Mouse (Mus musculus): Measurements from ENCODE around the gene Tulp2. TPM values are rescaled to one million over a fixed set of nuclear protein-coding genes. Genes with fewer than 3 reads are reported as not detected.

Gene Tulp2
- polyA plus RNA-seq (2012; rRNA removed), result 0.04 and 0.49 TPM in 2 replicates

DNA sequence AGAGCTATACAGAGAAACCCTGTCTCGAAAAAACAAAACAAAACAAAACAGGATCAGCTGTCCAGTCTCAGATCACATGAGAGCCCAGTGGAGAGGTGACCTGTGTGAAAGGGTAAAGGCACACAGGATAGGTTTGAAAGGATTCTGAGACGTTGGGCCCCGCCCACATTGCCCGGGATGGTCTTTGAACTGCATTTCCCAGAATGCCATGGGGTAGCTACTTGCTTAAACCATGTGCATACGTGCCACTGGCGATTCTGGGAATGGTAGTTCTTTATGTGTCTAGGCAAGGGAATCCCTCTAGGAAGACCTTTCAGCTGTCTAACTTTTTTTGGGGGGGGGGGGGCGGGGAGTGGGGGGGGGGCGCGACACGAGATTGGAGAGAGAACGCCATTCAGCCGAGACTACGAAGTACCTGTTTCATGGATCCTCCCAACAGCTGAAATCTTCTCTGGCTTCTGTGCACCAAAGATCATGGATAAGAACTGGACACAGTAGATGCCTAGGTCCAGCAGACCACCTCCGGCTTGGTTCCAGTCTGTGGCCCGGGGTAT, at the start of gene Tulp2:
Gene Tulp2 (plus strand): TSS at position 504 of the 554 bp plus-strand sequence.
- 56% methylated on average over 14 of the region's 15 CpGs for WGBS
- no peak within 1 kb of the TSS for H3K27ac ChIP-seq (ENCODE audit: insufficient read depth, low read length)
- DNase-seq (ENCODE audit: low read depth in 1 of 2, low spot score in 2 of 2), result peak in 1 of 2 experiments; percentile 46
- no peaks in the 10 kb centered on the region for H3K27me3 ChIP-seq (ENCODE audit: control insufficient read depth, insufficient read depth, low read length)
- TF ChIP-seq CTCF (IDR thresholded peaks at IDR 0.05; ENCODE audit: extremely low read depth, insufficient read depth, insufficient read length, insufficient replicate concordance) (no peak), POLR2A (IDR thresholded peaks at IDR 0.05; ENCODE audit: low read depth, low read length) (no peak)
- no peak within 1 kb of the TSS for H3K4me3 ChIP-seq (ENCODE audit: extremely low read depth, insufficient read depth, insufficient read length)
- H3K36me3 ChIP-seq (ENCODE audit: control insufficient read depth, insufficient read depth, low read length), result no peaks in the 10 kb centered on the region
- H3K4me1 ChIP-seq (ENCODE audit: control insufficient read depth, insufficient read depth, insufficient read length), result no peaks in the 10 kb centered on the region

DNA sequence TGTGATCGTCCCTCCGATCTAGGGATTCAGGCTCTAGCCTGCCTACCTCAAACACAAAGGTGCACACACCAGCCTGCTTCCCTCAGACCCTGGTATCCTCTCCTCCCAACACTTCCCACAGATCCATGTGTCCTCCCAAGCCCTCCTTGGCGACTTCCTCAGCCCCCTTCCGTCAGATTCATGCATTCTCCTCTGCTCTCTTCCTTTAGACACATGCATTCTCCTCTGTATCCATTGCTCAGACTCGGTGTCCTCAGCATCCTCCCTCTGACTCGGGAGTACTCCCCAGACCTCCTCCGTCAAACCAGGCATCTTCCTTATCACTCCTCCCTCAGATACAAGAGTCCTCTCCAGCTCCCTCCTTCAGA, 47.9 kb upstream of the Tulp2 start:
- H3K4me3 ChIP-seq (ENCODE audit: extremely low read depth, insufficient read depth, insufficient read length), result peak overlapping the region; percentile 74
- under 1% methylated on average over 7 of the region's 7 CpGs for WGBS
- H3K27ac ChIP-seq (ENCODE audit: insufficient read depth, low read length), result peak overlapping the region; percentile 72
- peaks cover 10% of the 10 kb centered on the region; the same call in 1 of the 2 replicates for H3K4me1 ChIP-seq (ENCODE audit: control insufficient read depth, insufficient read depth, insufficient read length)
- no peaks in the 10 kb centered on the region for H3K27me3 ChIP-seq (ENCODE audit: control insufficient read depth, insufficient read depth, low read length)
- no peak for DNase-seq (ENCODE audit: low read depth in 1 of 2, low spot score in 2 of 2)
- peaks cover 10% of the 10 kb centered on the region for H3K36me3 ChIP-seq (ENCODE audit: control insufficient read depth, insufficient read depth, low read length)
- TF ChIP-seq CTCF (IDR thresholded peaks at IDR 0.05; ENCODE audit: extremely low read depth, insufficient read depth, insufficient read length, insufficient replicate concordance) (no peak), POLR2A (IDR thresholded peaks at IDR 0.05; ENCODE audit: low read depth, low read length) (no peak)

DNA sequence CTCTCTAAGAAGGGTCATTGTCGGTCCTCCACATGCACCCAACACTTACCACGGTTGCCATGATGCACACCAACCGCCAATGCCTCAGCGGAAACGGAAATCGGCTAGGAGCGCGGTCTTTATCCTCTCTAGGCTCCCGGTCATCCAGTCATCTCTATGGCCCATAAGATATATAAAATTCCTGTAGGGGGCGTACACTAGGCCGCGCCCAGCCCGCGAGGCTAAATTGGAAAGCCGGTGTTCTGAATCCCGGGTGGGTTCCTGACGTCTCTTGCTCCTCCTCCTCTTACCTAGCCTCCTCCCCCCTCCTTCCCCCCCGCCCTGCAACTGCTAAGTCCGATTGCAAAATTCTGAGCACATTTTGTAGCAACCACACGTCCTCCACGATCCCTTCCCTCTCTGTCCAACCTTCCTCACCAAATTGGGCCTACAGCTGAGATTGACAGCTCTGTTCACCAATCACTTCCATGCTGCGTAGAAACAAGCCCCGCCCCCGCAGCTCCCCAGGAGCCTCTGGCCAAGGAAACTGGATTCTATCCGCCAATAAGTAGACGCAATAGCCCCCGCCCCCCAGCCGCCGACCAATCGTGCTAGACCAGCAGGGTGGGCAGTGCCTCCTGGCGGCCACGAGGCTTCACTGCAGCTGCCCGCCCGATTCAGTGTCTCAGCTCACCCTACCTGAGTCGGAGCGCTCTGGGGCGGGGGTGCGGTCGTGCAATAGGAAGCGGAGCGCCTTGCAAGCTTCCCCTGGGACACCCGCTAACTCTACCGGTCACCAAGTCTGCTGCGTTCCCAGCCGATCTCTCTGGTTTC, 47.3 kb upstream of the Tulp2 start, which contains the start of gene Gys1:
Gene Gys1 (plus strand): TSS at position 642 of the 813 bp plus-strand sequence.
- peaks cover 10% of the 10 kb centered on the region; the same call in 1 of the 2 replicates for H3K4me1 ChIP-seq (ENCODE audit: control insufficient read depth, insufficient read depth, insufficient read length)

DNA sequence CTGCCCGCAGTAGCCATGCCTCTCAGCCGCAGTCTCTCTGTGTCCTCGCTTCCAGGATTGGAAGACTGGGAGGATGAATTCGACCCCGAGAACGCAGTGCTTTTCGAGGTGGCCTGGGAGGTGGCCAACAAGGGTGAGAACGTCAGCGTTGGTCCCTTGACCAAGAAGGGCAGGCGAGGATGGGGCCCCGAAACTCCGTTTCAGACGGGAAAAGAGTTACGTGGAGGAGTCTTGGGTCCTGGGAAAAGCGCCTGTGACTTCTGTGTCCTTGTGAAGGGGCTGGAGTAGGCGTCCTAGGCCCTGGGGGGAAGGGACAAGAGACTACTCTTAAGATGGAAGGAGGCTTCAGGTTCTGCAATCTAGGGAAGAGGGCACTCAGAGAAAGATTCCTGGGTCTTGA, 46.6 kb upstream of the Tulp2 start:
- peak overlapping the region; percentile 61 for H3K4me3 ChIP-seq (ENCODE audit: extremely low read depth, insufficient read depth, insufficient read length)
- peaks cover 6% of the 10 kb centered on the region for H3K36me3 ChIP-seq (ENCODE audit: control insufficient read depth, insufficient read depth, low read length)
- no peak overlapping the region for H3K27ac ChIP-seq (ENCODE audit: insufficient read depth, low read length)
- H3K4me1 ChIP-seq (ENCODE audit: control insufficient read depth, insufficient read depth, insufficient read length), result peaks cover 10% of the 10 kb centered on the region; the same call in 1 of the 2 replicates
- H3K27me3 ChIP-seq (ENCODE audit: control insufficient read depth, insufficient read depth, low read length), result no peaks in the 10 kb centered on the region
- TF ChIP-seq CTCF (IDR thresholded peaks at IDR 0.05; ENCODE audit: extremely low read depth, insufficient read depth, insufficient read length, insufficient replicate concordance) (no peak), POLR2A (IDR thresholded peaks at IDR 0.05; ENCODE audit: low read depth, low read length) (no peak)
- WGBS, result 6% methylated on average over 16 of the region's 16 CpGs
- DNase-seq (ENCODE audit: low read depth in 1 of 2, low spot score in 2 of 2), result no peak

More for the DNA sequence above, 47.3 kb upstream of the Tulp2 start, which contains the start of gene Gys1:
- peaks cover 7% of the 10 kb centered on the region for H3K36me3 ChIP-seq (ENCODE audit: control insufficient read depth, insufficient read depth, low read length)
- WGBS, result under 1% methylated on average over 45 of the region's 45 CpGs
- TF ChIP-seq POLR2A (IDR thresholded peaks at IDR 0.05; ENCODE audit: low read depth, low read length) (peak; percentile 21; the same call in 1 of the 2 replicates), CTCF (IDR thresholded peaks at IDR 0.05; ENCODE audit: extremely low read depth, insufficient read depth, insufficient read length, insufficient replicate concordance) (peak; percentile 99)
- peak; percentile 100 for DNase-seq (ENCODE audit: low read depth in 1 of 2, low spot score in 2 of 2)
- H3K27me3 ChIP-seq (ENCODE audit: control insufficient read depth, insufficient read depth, low read length), result no peaks in the 10 kb centered on the region
- peak within 1 kb of the TSS; percentile 74 for H3K4me3 ChIP-seq (ENCODE audit: extremely low read depth, insufficient read depth, insufficient read length)
- H3K27ac ChIP-seq (ENCODE audit: insufficient read depth, low read length), result peak within 1 kb of the TSS; percentile 72

DNA sequence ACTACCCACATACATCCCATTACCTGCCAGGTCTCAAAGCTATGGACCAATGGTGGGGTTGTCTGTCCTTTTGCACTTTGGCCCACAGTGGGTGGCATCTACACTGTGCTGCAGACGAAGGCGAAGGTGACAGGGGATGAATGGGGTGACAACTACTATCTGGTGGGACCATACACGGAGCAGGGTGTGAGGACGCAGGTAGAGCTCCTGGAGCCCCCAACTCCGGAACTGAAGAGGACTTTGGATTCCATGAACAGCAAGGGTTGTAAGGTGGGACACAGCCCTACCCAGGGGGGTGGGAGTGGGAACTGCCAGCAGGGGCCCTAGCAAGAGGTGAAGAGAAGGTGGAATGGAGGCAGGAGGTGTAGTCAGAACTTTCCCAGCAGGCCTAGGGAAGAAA, 45.2 kb upstream of the Tulp2 start:
- Histone ChIP-seq H3K27ac (ENCODE audit: insufficient read depth, low read length) (no peak overlapping the region), H3K36me3 (ENCODE audit: control insufficient read depth, insufficient read depth, low read length) (0 out of 2 replicates have a peak, but pooled peaks cover 2% of the 10 kb centered on the region), H3K27me3 (ENCODE audit: control insufficient read depth, insufficient read depth, low read length) (no peaks in the 10 kb centered on the region), H3K4me3 (ENCODE audit: extremely low read depth, insufficient read depth, insufficient read length) (no peak overlapping the region), H3K4me1 (ENCODE audit: control insufficient read depth, insufficient read depth, insufficient read length) (peaks cover 10% of the 10 kb centered on the region; the same call in 1 of the 2 replicates)
- 97% methylated on average over 5 of the region's 5 CpGs for WGBS
- DNase-seq (ENCODE audit: low read depth in 1 of 2, low spot score in 2 of 2), result no peak
- TF ChIP-seq POLR2A (IDR thresholded peaks at IDR 0.05; ENCODE audit: low read depth, low read length) (no peak), CTCF (IDR thresholded peaks at IDR 0.05; ENCODE audit: extremely low read depth, insufficient read depth, insufficient read length, insufficient replicate concordance) (no peak)

DNA sequence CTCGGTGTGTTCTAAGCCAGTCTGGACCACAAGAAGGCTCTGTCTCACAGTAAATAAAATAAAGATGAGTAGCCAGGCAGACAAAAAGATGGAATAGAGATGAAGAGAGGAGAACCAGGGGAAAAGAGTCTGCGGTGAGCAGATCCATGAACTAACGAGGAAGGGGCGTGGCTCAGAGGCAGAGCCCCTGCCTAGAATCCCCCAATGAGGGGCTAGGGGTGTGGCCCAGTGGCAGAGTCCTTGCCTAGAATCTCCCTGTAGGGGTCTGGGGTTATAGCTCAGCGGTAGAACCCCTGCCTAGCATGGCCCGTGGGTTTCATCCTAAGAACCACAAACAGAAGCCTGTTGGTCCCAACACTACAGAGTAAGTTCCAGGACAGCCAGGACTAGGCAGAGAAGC, 44.6 kb upstream of the Tulp2 start:
- 0 out of 2 replicates have a peak, but pooled peaks cover 2% of the 10 kb centered on the region for H3K36me3 ChIP-seq (ENCODE audit: control insufficient read depth, insufficient read depth, low read length)
- H3K4me3 ChIP-seq (ENCODE audit: extremely low read depth, insufficient read depth, insufficient read length), result no peak overlapping the region
- no peaks in the 10 kb centered on the region for H3K27me3 ChIP-seq (ENCODE audit: control insufficient read depth, insufficient read depth, low read length)
- no peak for TF ChIP-seq POLR2A (IDR thresholded peaks at IDR 0.05; ENCODE audit: low read depth, low read length)
- no peak for TF ChIP-seq CTCF (IDR thresholded peaks at IDR 0.05; ENCODE audit: extremely low read depth, insufficient read depth, insufficient read length, insufficient replicate concordance)
- peaks cover 10% of the 10 kb centered on the region; the same call in 1 of the 2 replicates for H3K4me1 ChIP-seq (ENCODE audit: control insufficient read depth, insufficient read depth, insufficient read length)
- 86% methylated on average over 6 of the region's 6 CpGs for WGBS
- no peak for DNase-seq (ENCODE audit: low read depth in 1 of 2, low spot score in 2 of 2)
- no peak overlapping the region for H3K27ac ChIP-seq (ENCODE audit: insufficient read depth, low read length)
